Mouse (Mus musculus) testis, adult 2 months (tissue): Measurements from ENCODE around the gene Cd320.

Experiments used
- CTCF ChIP-seq: fragments of 200-500 bp; IDR thresholded peaks from 2 replicates; pipeline ENCODE4 v1.5.1; 2012; ENCODE audit warnings: low read depth, mild to moderate bottlenecking, inconsistent platforms, low read length, moderate library complexity; ENCODE audit not compliant: control insufficient read depth, insufficient read depth, insufficient replicate concordance
- POLR2A ChIP-seq: fragments of 200-500 bp; IDR thresholded peaks from 2 replicates; pipeline ENCODE4 v1.6.1; 2012; ENCODE audit warnings: low read depth, mild to moderate bottlenecking, inconsistent platforms, low read length, moderate library complexity; ENCODE audit not compliant: control insufficient read depth

GRCm38 (mm10) chr17:33851331-33851730 lies 8.4 kb downstream of the Cd320 start:
- TF ChIP-seq CTCF = no peak
- no peak for TF ChIP-seq POLR2A
